Mouse (Mus musculus) CH12.LX (cell line): ENCODE results near the gene Sec1. TPM values are rescaled to one million over a fixed set of nuclear protein-coding genes. Genes with fewer than 3 reads are reported as not detected.

ENCODE experiments used
- polyA plus RNA-seq: library from polyadenylated mRNA; unstranded; fragments of >175 nt; gene quantifications from 2 replicates; pipeline ENCODE4 v1.2.1, GENCODE M21; 2012; ENCODE audit warnings: low read depth; ENCODE audit not compliant: insufficient read length
- total RNA-seq, 2 experiments: library from RNA; depleted of rRNA; stranded (reverse); fragments of 300-350 nt in 1 of 2; fragments of >200 nt in 1 of 2; gene quantifications; 2 replicates each; pipeline ENCODE4 v1.2.3; 2012 to 2014

The Sec1 gene
- total and polyA plus RNA-seq, 3 experiments, result 0.08 to 0.33 (median 0.26) TPM

Other genes starting within 250 kb of the Sec1 start
Only the 20 nearest of the 34 such genes appear.
- gene Hsd17b14, start 139.5 kb downstream of the Sec1 start, total RNA-seq (2012; rRNA removed), result not detected in 2 replicates
- not detected in 2 replicates for gene Hsd17b14, start 139.5 kb downstream of the Sec1 start, total RNA-seq (2014; rRNA removed)
- 1.5 and 2.3 TPM in 2 replicates for gene Hsd17b14, start 139.5 kb downstream of the Sec1 start, polyA plus RNA-seq
- gene Bcat2, start 124.2 kb downstream of the Sec1 start, total RNA-seq (2012; rRNA removed), result 30.9 and 36.6 TPM in 2 replicates
- 12.9 and 13.5 TPM in 2 replicates for gene Bcat2, start 124.2 kb downstream of the Sec1 start, total RNA-seq (2014; rRNA removed)
- gene Bcat2, start 124.2 kb downstream of the Sec1 start, polyA plus RNA-seq, result 56.9 and 65.6 TPM in 2 replicates
- 0.38 and 0.51 TPM in 2 replicates for gene Fgf21, start 78.9 kb downstream of the Sec1 start, total RNA-seq (2012; rRNA removed)
- 0.72 and 0.86 TPM in 2 replicates for gene Fgf21, start 78.9 kb downstream of the Sec1 start, total RNA-seq (2014; rRNA removed)
- 0.41 and 0.44 TPM in 2 replicates for gene Fgf21, start 78.9 kb downstream of the Sec1 start, polyA plus RNA-seq
- gene Fut1, start 77.1 kb downstream of the Sec1 start, total RNA-seq (2012; rRNA removed), result 1.3 and 6.4 TPM in 2 replicates
- gene Fut1, start 77.1 kb downstream of the Sec1 start, total RNA-seq (2014; rRNA removed), result 1.8 and 2.5 TPM in 2 replicates
- gene Fut1, start 77.1 kb downstream of the Sec1 start, polyA plus RNA-seq, result 2.4 and 2.5 TPM in 2 replicates
- 0.08 and 0.21 TPM in 2 replicates for gene Izumo1, start 72.6 kb downstream of the Sec1 start, total RNA-seq (2012; rRNA removed)
- gene Izumo1, start 72.6 kb downstream of the Sec1 start, total RNA-seq (2014; rRNA removed), result 0.16 and 0.17 TPM in 2 replicates
- gene Izumo1, start 72.6 kb downstream of the Sec1 start, polyA plus RNA-seq, result 0.34 and 0.44 TPM in 2 replicates
- gene Rasip1, start 66.9 kb downstream of the Sec1 start, total RNA-seq (2012; rRNA removed), result 2.4 and 2.9 TPM in 2 replicates
- gene Rasip1, start 66.9 kb downstream of the Sec1 start, total RNA-seq (2014; rRNA removed), result 0.46 and 0.55 TPM in 2 replicates
- gene Rasip1, start 66.9 kb downstream of the Sec1 start, polyA plus RNA-seq, result 0.76 and 0.77 TPM in 2 replicates
- gene Mamstr, start 54.4 kb downstream of the Sec1 start, total RNA-seq (2012; rRNA removed), result 0.04 and 0.17 TPM in 2 replicates
- not detected in 2 replicates for gene Mamstr, start 54.4 kb downstream of the Sec1 start, total RNA-seq (2014; rRNA removed)
- gene Mamstr, start 54.4 kb downstream of the Sec1 start, polyA plus RNA-seq, result 0.16 and 0.31 TPM in 2 replicates
- gene Fut2, start 28.0 kb downstream of the Sec1 start, total RNA-seq (2012; rRNA removed), result not detected in 2 replicates
- not detected in 2 replicates for gene Fut2, start 28.0 kb downstream of the Sec1 start, total RNA-seq (2014; rRNA removed)
- not detected in 2 replicates for gene Fut2, start 28.0 kb downstream of the Sec1 start, polyA plus RNA-seq
- 0.08 TPM in 1 of 2 replicates, not detected in the other for gene Ntn5, start 10.4 kb downstream of the Sec1 start, total RNA-seq (2012; rRNA removed)
- gene Ntn5, start 10.4 kb downstream of the Sec1 start, total RNA-seq (2014; rRNA removed), result not detected in 2 replicates
- gene Ntn5, start 10.4 kb downstream of the Sec1 start, polyA plus RNA-seq, result 0.57 and 0.63 TPM in 2 replicates
- 0.25 TPM in 1 of 2 replicates, not detected in the other for gene Car11, start 5.4 kb upstream of the Sec1 start, total RNA-seq (2012; rRNA removed)
- gene Car11, start 5.4 kb upstream of the Sec1 start, total RNA-seq (2014; rRNA removed), result not detected in 2 replicates
- 0.61 TPM in 1 of 2 replicates, not detected in the other for gene Car11, start 5.4 kb upstream of the Sec1 start, polyA plus RNA-seq
- 7.9 and 8.5 TPM in 2 replicates for gene Dbp, start 10.7 kb upstream of the Sec1 start, total RNA-seq (2012; rRNA removed)
- gene Dbp, start 10.7 kb upstream of the Sec1 start, total RNA-seq (2014; rRNA removed), result 11.0 and 12.4 TPM in 2 replicates
- gene Dbp, start 10.7 kb upstream of the Sec1 start, polyA plus RNA-seq, result 7.2 and 10.4 TPM in 2 replicates
- gene Rpl18, start 21.1 kb upstream of the Sec1 start, total RNA-seq (2012; rRNA removed), result 3,614 and 3,766 TPM in 2 replicates
- gene Rpl18, start 21.1 kb upstream of the Sec1 start, total RNA-seq (2014; rRNA removed), result 3,153 and 3,204 TPM in 2 replicates
- 2,393 and 2,438 TPM in 2 replicates for gene Rpl18, start 21.1 kb upstream of the Sec1 start, polyA plus RNA-seq
- gene Sphk2, start 23.6 kb upstream of the Sec1 start, total RNA-seq (2012; rRNA removed), result 16.6 and 19.2 TPM in 2 replicates
- gene Sphk2, start 23.6 kb upstream of the Sec1 start, total RNA-seq (2014; rRNA removed), result 7.3 and 9.4 TPM in 2 replicates
- gene Sphk2, start 23.6 kb upstream of the Sec1 start, polyA plus RNA-seq, result 21.8 and 22.4 TPM in 2 replicates
- 1.3 and 1.4 TPM in 2 replicates for gene Fam83e, start 26.8 kb upstream of the Sec1 start, total RNA-seq (2012; rRNA removed)
- 0.13 and 0.39 TPM in 2 replicates for gene Fam83e, start 26.8 kb upstream of the Sec1 start, total RNA-seq (2014; rRNA removed)
- 0.40 and 0.74 TPM in 2 replicates for gene Fam83e, start 26.8 kb upstream of the Sec1 start, polyA plus RNA-seq
- 0.21 TPM in 1 of 2 replicates, not detected in the other for gene Spaca4, start 31.4 kb upstream of the Sec1 start, total RNA-seq (2012; rRNA removed)
- not detected in 2 replicates for gene Spaca4, start 31.4 kb upstream of the Sec1 start, total RNA-seq (2014; rRNA removed)
- gene Spaca4, start 31.4 kb upstream of the Sec1 start, polyA plus RNA-seq, result 0.35 TPM in 1 of 2 replicates, not detected in the other
- gene Lmtk3, start 89.3 kb upstream of the Sec1 start, total RNA-seq (2012; rRNA removed), result 0.30 and 0.46 TPM in 2 replicates
- 0.19 TPM in 1 of 2 replicates, not detected in the other for gene Lmtk3, start 89.3 kb upstream of the Sec1 start, total RNA-seq (2014; rRNA removed)
- gene Lmtk3, start 89.3 kb upstream of the Sec1 start, polyA plus RNA-seq, result 0.18 and 0.34 TPM in 2 replicates
- gene Sult2b1, start 90.3 kb upstream of the Sec1 start, total RNA-seq (2012; rRNA removed), result 0.13 and 0.17 TPM in 2 replicates
- not detected in 2 replicates for gene Sult2b1, start 90.3 kb upstream of the Sec1 start, total RNA-seq (2014; rRNA removed)
- gene Sult2b1, start 90.3 kb upstream of the Sec1 start, polyA plus RNA-seq, result 0.29 TPM in 1 of 2 replicates, not detected in the other
- 59.1 and 64.2 TPM in 2 replicates for gene Cyth2, start 120.2 kb upstream of the Sec1 start, total RNA-seq (2012; rRNA removed)
- 25.6 and 28.7 TPM in 2 replicates for gene Cyth2, start 120.2 kb upstream of the Sec1 start, total RNA-seq (2014; rRNA removed)
- 59.4 and 75.4 TPM in 2 replicates for gene Cyth2, start 120.2 kb upstream of the Sec1 start, polyA plus RNA-seq
- 1.5 and 2.1 TPM in 2 replicates for gene Kcnj14, start 130.4 kb upstream of the Sec1 start, total RNA-seq (2012; rRNA removed)
- gene Kcnj14, start 130.4 kb upstream of the Sec1 start, total RNA-seq (2014; rRNA removed), result 1.0 and 1.3 TPM in 2 replicates
- gene Kcnj14, start 130.4 kb upstream of the Sec1 start, polyA plus RNA-seq, result 3.2 and 3.5 TPM in 2 replicates
- gene Grwd1, start 136.5 kb upstream of the Sec1 start, total RNA-seq (2012; rRNA removed), result 83.0 and 128 TPM in 2 replicates
- 88.1 and 98.5 TPM in 2 replicates for gene Grwd1, start 136.5 kb upstream of the Sec1 start, total RNA-seq (2014; rRNA removed)
- gene Grwd1, start 136.5 kb upstream of the Sec1 start, polyA plus RNA-seq, result 108 and 115 TPM in 2 replicates